Mouse (Mus musculus): ENCODE data around the gene Gm44965. TPM values are rescaled to one million over a fixed set of nuclear protein-coding genes. Genes with fewer than 3 reads are reported as not detected.

Gm44965 gene
- polyA plus RNA-seq, 1 experiment, result not detected

- peak; percentile 66 for DNase-seq
- TF ChIP-seq POLR2A (IDR thresholded peaks at IDR 0.05; ENCODE audit: borderline replicate concordance, extremely low read depth, low read depth, low read length), result no peak
- TF ChIP-seq CTCF (IDR thresholded peaks at IDR 0.05; ENCODE audit: insufficient read depth, low read length), result peak; percentile 92
- Histone ChIP-seq H3K4me1 (ENCODE audit: control insufficient read depth, insufficient read depth, low read length) (no peaks in the 10 kb centered on the region), H3K4me3 (replicated peaks; ENCODE audit: extremely low read depth, low read depth, low read length) (no peak overlapping the region)
- WGBS, result 6% methylated on average over 12 of the region's 12 CpGs
These were observed 52.0 kb downstream of the Gm44965 start for GRCm38 (mm10) chr6:48645660-48646308.

GRCm38 (mm10) chr6:48646309-48646690, 52.6 kb downstream of the Gm44965 start:
- DNase-seq, result no peak
- 78% methylated on average over 4 of the region's 4 CpGs for WGBS
- no peak for TF ChIP-seq POLR2A (IDR thresholded peaks at IDR 0.05; ENCODE audit: borderline replicate concordance, extremely low read depth, low read depth, low read length)
- TF ChIP-seq CTCF (IDR thresholded peaks at IDR 0.05; ENCODE audit: insufficient read depth, low read length), result no peak

GRCm38 (mm10) chr6:48646995-48647394, 53.3 kb downstream of the Gm44965 start, which contains the start of gene Gimap8:
Gene Gimap8 (plus strand): TSS chr6:48647234.
- H3K4me1 ChIP-seq (ENCODE audit: control insufficient read depth, insufficient read depth, low read length), result no peaks in the 10 kb centered on the region
- WGBS, result 15% methylated on average over 3 of the region's 3 CpGs
- peak within 1 kb of the TSS; percentile 75 for H3K4me3 ChIP-seq (replicated peaks; ENCODE audit: extremely low read depth, low read depth, low read length)
- peak; percentile 34 for DNase-seq
- TF ChIP-seq POLR2A (IDR thresholded peaks at IDR 0.05; ENCODE audit: borderline replicate concordance, extremely low read depth, low read depth, low read length) (peak; percentile 23; the same call in 1 of the 2 replicates), CTCF (IDR thresholded peaks at IDR 0.05; ENCODE audit: insufficient read depth, low read length) (peak; percentile 80)

More at GRCm38 (mm10) chr6:48646309-48646690, 52.6 kb downstream of the Gm44965 start:
- Histone ChIP-seq H3K4me1 (ENCODE audit: control insufficient read depth, insufficient read depth, low read length) (no peaks in the 10 kb centered on the region), H3K4me3 (replicated peaks; ENCODE audit: extremely low read depth, low read depth, low read length) (no peak overlapping the region)

- Histone ChIP-seq H3K4me3 (replicated peaks; ENCODE audit: extremely low read depth, low read depth, low read length) (peak overlapping the region; percentile 75), H3K4me1 (ENCODE audit: control insufficient read depth, insufficient read depth, low read length) (no peaks in the 10 kb centered on the region)
- TF ChIP-seq CTCF (IDR thresholded peaks at IDR 0.05; ENCODE audit: insufficient read depth, low read length), result no peak
- no peak for TF ChIP-seq POLR2A (IDR thresholded peaks at IDR 0.05; ENCODE audit: borderline replicate concordance, extremely low read depth, low read depth, low read length)
- 60% methylated on average over 2 of the region's 2 CpGs for WGBS
- no peak for DNase-seq
These were observed 53.9 kb downstream of the Gm44965 start for GRCm38 (mm10) chr6:48647611-48648010.

GRCm38 (mm10) chr6:48648779-48649178, 55.0 kb downstream of the Gm44965 start:
- no peak overlapping the region for H3K4me3 ChIP-seq (replicated peaks; ENCODE audit: extremely low read depth, low read depth, low read length)
- TF ChIP-seq CTCF (IDR thresholded peaks at IDR 0.05; ENCODE audit: insufficient read depth, low read length) (no peak), POLR2A (IDR thresholded peaks at IDR 0.05; ENCODE audit: borderline replicate concordance, extremely low read depth, low read depth, low read length) (no peak)
- H3K4me1 ChIP-seq (ENCODE audit: control insufficient read depth, insufficient read depth, low read length), result no peaks in the 10 kb centered on the region
- 86% methylated on average over 4 of the region's 4 CpGs for WGBS
- no peak for DNase-seq

- Histone ChIP-seq H3K4me3 (replicated peaks; ENCODE audit: extremely low read depth, low read depth, low read length) (no peak overlapping the region), H3K4me1 (ENCODE audit: control insufficient read depth, insufficient read depth, low read length) (no peaks in the 10 kb centered on the region)
- DNase-seq, result no peak
- TF ChIP-seq CTCF (IDR thresholded peaks at IDR 0.05; ENCODE audit: insufficient read depth, low read length) (no peak), POLR2A (IDR thresholded peaks at IDR 0.05; ENCODE audit: borderline replicate concordance, extremely low read depth, low read depth, low read length) (no peak)
- WGBS, result 69% methylated on average over 9 of the region's 9 CpGs
These were observed 56.3 kb downstream of the Gm44965 start for GRCm38 (mm10) chr6:48650041-48650440.

- 59% methylated on average over 5 of the region's 5 CpGs for whole genome bisulfite sequencing
- TF ChIP-seq POLR2A (IDR thresholded peaks at IDR 0.05; ENCODE audit: borderline replicate concordance, extremely low read depth, low read depth, low read length), result no peak
- no peak for TF ChIP-seq CTCF (IDR thresholded peaks at IDR 0.05; ENCODE audit: insufficient read depth, low read length)
- DNase-seq, result no peak
- Histone ChIP-seq H3K4me1 (ENCODE audit: control insufficient read depth, insufficient read depth, low read length) (no peaks in the 10 kb centered on the region), H3K4me3 (replicated peaks; ENCODE audit: extremely low read depth, low read depth, low read length) (no peak overlapping the region)
These were observed 65.0 kb downstream of the Gm44965 start for GRCm38 (mm10) chr6:48658721-48659120.

- no peak for DNase-seq
- 68% methylated on average over 4 of the region's 4 CpGs for WGBS
These were observed 71.0 kb downstream of the Gm44965 start for GRCm38 (mm10) chr6:48664750-48665149.

GRCm38 (mm10) chr6:48665471-48665870, 71.7 kb downstream of the Gm44965 start:
- Histone ChIP-seq H3K4me3 (replicated peaks; ENCODE audit: extremely low read depth, low read depth, low read length) (no peak overlapping the region), H3K4me1 (ENCODE audit: control insufficient read depth, insufficient read depth, low read length) (no peaks in the 10 kb centered on the region)
- no peak for TF ChIP-seq CTCF (IDR thresholded peaks at IDR 0.05; ENCODE audit: insufficient read depth, low read length)
- TF ChIP-seq POLR2A (IDR thresholded peaks at IDR 0.05; ENCODE audit: borderline replicate concordance, extremely low read depth, low read depth, low read length), result no peak
- 91% methylated on average over 9 of the region's 9 CpGs for WGBS
- DNase-seq, result no peak

More at GRCm38 (mm10) chr6:48664750-48665149, 71.0 kb downstream of the Gm44965 start:
- TF ChIP-seq POLR2A (IDR thresholded peaks at IDR 0.05; ENCODE audit: borderline replicate concordance, extremely low read depth, low read depth, low read length) (no peak), CTCF (IDR thresholded peaks at IDR 0.05; ENCODE audit: insufficient read depth, low read length) (no peak)
- Histone ChIP-seq H3K4me1 (ENCODE audit: control insufficient read depth, insufficient read depth, low read length) (no peaks in the 10 kb centered on the region), H3K4me3 (replicated peaks; ENCODE audit: extremely low read depth, low read depth, low read length) (no peak overlapping the region)

- no peak for DNase-seq
- WGBS, result 34% methylated on average over 7 of the region's 7 CpGs
- Histone ChIP-seq H3K4me1 (ENCODE audit: control insufficient read depth, insufficient read depth, low read length) (no peaks in the 10 kb centered on the region), H3K4me3 (replicated peaks; ENCODE audit: extremely low read depth, low read depth, low read length) (no peak overlapping the region)
- TF ChIP-seq CTCF (IDR thresholded peaks at IDR 0.05; ENCODE audit: insufficient read depth, low read length) (no peak), POLR2A (IDR thresholded peaks at IDR 0.05; ENCODE audit: borderline replicate concordance, extremely low read depth, low read depth, low read length) (no peak)
These were observed 72.4 kb downstream of the Gm44965 start for GRCm38 (mm10) chr6:48666159-48666586.
